Mouse (Mus musculus) kidney, adult 9 months (tissue): ENCODE results near the gene Adk.
A peak's percentile ranks its signal among the peaks of the same experiment; 100 is the strongest.
"Not testable (repeated sequence)": the region's sequence is repeated elsewhere in the genome, so short reads cannot be mapped to it uniquely, and the experiment has no call there.

Experiments
- DNase-seq: peaks from one replicate; pipeline ENCODE4 v3.0.0; 2022

Gene Adk

GRCm38 (mm10) chr14:21441772-21442533 is 389.6 kb downstream of the Adk start:
- DNase-seq = peak; percentile 24

DNA sequence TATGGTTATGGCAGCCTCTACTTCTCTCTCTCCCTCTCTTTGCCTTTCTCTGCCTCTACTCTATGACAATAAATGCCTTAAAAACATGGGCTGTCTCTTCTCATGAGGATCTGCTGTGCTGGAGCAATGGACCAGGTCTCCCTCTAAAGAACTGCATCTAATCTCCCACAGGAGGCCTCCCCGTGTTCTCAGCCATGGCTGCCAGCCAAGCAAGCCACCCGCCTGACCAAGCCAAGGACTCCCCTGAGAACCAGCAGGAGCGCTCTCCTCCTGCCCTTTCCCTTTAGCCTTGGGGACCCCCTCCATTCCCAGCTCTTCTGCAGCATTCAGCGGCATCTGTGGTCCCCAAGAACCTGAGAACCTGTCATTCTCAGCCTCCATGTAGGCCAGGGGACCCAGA is 400.2 kb downstream of the Adk start:
- DNase-seq = no peak

GRCm38 (mm10) chr14:21453896-21454295 is 401.5 kb downstream of the Adk start:
- DNase-seq = no peak

DNA sequence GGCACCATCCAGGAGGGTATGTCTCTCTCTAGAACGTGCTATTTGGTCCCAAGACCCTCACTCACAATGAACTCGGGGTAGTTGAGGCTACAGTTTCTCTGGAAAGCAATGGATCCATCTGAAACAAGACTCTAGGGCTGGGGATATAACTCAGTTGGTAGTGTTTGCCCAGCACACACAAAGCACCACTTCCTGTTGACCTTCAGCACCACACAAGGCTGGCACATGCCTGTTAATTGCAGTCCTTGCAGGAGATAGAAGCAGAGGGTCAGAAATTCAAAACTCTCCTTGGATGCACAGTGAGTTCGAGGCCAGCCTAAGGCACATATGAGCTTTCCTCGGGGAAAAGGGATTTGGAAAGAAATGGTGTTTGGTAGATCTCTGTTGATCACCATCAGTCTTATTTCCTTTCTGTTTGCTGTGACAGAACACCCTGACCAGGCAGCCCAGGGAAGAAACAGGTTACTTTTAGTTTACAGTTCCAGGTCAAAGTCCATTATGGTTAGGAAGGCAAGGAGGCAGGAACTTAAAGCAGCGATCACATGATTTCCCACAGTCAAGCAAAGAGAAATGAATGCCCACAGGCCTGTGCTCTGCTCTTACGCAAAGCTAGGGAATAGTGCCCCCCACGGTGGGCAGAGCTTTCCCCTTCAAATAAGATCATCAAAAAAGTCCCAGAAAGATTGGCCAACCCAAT is 403.4 kb downstream of the Adk start:
- peak; percentile 7 for DNase-seq

GRCm38 (mm10) chr14:21456526-21456925 is 404.2 kb downstream of the Adk start:
- DNase-seq = no peak

DNA sequence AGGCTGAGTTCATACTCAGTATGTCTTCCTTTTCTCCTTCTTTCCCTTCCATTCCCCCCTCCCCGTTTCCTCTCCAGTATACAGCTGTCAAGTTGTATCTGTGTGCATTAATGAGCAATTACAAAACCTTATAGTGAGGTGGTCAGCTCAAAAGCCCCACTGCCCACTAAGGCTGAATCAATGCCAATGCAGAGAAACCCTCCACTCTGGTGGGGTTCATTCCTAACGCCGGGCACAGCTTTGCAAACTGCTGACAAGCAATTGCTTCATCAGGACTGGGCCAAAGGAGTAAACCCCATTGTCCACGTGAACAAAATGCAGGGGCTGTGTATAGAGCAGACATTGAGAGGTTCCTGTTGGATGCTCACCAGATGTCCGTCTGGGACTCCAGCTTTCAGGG is 405.5 kb downstream of the Adk start:
- DNase-seq = no peak

- no peak for DNase-seq
Observed at GRCm38 (mm10) chr14:21458696-21459095, 406.3 kb downstream of the Adk start.

GRCm38 (mm10) chr14:21459163-21459562 is 406.8 kb downstream of the Adk start:
- DNase-seq = no peak

GRCm38 (mm10) chr14:21462398-21462797 is 410.0 kb downstream of the Adk start:
- no peak for DNase-seq

GRCm38 (mm10) chr14:21463117-21463712 is 410.8 kb downstream of the Adk start:
- no peak for DNase-seq

- DNase-seq = no peak
Observed at GRCm38 (mm10) chr14:21470386-21470785, 418.0 kb downstream of the Adk start.

DNA sequence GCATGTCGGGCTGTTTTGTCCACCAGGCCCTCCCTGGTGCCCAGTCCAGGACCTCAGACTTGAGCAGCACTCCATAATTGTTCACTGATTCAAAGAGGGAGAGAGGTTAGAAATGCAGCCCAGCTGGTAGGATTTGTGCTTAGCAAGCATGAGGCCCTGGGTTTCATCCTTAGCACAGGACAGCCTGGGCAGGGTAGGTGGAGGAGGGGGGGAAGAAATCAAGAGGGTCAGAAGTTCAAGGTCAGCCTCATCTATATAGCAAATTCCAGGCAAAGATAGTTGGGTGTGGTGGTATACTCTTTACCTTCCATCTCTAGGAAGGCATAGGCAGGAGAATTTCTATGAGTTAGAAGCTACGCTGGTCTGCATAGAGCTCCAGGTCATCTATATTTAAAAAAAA is 419.6 kb downstream of the Adk start:
- no peak for DNase-seq

- DNase-seq = peak; percentile 9
Observed at GRCm38 (mm10) chr14:21474593-21475132, 422.3 kb downstream of the Adk start.

- peak; percentile 48 for DNase-seq
Observed at GRCm38 (mm10) chr14:21477181-21477580, 424.8 kb downstream of the Adk start.

DNA sequence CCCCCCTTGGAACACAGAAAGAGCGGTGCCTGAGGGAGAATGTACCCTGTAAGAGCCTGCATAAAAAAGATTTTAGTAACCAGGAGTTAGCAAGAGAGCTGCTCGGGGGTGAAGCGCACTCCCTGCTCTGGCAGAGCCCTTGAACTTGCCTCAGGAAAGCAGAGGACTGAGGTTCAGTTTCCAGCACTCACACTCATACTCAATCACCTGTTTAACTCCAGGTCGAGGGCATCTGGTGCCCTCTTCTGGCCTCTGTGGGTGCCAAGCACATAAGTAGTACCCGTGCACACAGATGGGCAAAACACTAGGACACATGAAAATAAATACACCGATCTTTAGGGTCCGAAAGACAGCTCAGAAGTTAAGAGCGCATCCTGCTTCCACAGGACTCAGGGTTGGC is 427.2 kb downstream of the Adk start:
- DNase-seq = no peak

GRCm38 (mm10) chr14:21480191-21480590 is 427.8 kb downstream of the Adk start:
- DNase-seq = no peak

- DNase-seq = no peak
Observed at GRCm38 (mm10) chr14:21481231-21481630, 428.9 kb downstream of the Adk start, which contains the start of gene Kat6b. Gene Kat6b (plus strand): TSS chr14:21481434.

GRCm38 (mm10) chr14:21484199-21484598 is 431.8 kb downstream of the Adk start:
- DNase-seq = no peak

GRCm38 (mm10) chr14:21484693-21485092 is 432.3 kb downstream of the Adk start:
- no peak for DNase-seq

DNA sequence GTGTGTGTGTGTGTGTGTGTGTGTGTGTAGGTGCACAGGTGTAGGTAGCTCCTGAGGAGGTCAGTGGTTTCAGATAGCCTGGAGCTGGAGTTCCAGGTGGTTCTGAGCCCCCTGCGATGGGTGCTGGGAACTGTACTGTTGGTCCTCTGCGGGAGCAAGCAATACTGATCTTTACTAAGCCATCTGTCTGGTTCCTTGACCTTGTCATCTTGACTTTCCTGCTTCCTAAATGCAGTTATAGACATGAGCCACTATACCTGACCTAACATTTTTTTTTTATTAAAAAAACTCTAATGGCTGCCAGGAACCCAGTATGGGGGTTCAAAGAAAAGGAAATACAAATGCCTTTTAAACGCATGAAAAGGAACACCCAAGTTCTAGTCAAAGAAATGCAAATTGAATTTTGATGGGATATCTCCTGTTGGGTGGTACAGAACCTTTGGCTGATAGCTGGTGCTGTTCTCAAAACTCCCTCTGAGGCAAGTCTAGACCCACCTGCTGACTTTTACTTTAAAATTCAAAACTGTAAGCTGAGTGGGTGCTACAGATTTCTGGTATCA is 433.7 kb downstream of the Adk start:
- no peak for DNase-seq

GRCm38 (mm10) chr14:21487135-21487534 is 434.8 kb downstream of the Adk start:
- not testable (repeated sequence) for DNase-seq

- not testable (repeated sequence) for DNase-seq
Observed at GRCm38 (mm10) chr14:21488426-21489115, 436.2 kb downstream of the Adk start.

GRCm38 (mm10) chr14:21489116-21489485 is 436.7 kb downstream of the Adk start:
- no peak for DNase-seq
